Mouse (Mus musculus) stomach, embryonic 15.5 days (tissue): ENCODE results near the gene Htr5a. TPM values are rescaled to one million over a fixed set of nuclear protein-coding genes. Genes with fewer than 3 reads are reported as not detected.

ENCODE experiments used
- ATAC-seq: fragments of 200-750 bp; cut with Nextera tagmentation; 2 replicates; pipeline ENCODE4 v1.8.0; 2017; ENCODE audit warnings: low read depth, moderate number of reproducible peaks, moderate TSS enrichment; ENCODE audit not compliant: insufficient read depth, low FRiP score
- H3K27ac ChIP-seq: fragments of 300-500 bp; sonication (generic); 2 replicates; pipeline ENCODE4 v1.5.1; 2015; ENCODE audit warnings: mild to moderate bottlenecking, inconsistent platforms
- H3K27me3 ChIP-seq: fragments of 300-500 bp; sonication (generic); replicated peaks from 2 replicates; pipeline ENCODE4 v1.6.1; 2015; ENCODE audit warnings: inconsistent platforms
- H3K36me3 ChIP-seq: fragments of 300-500 bp; sonication (generic); 2 replicates; pipeline ENCODE4 v1.6.1; 2015; ENCODE audit warnings: inconsistent platforms
- H3K4me1 ChIP-seq: fragments of 300-500 bp; sonication (generic); 2 replicates; pipeline ENCODE4 v1.6.1; 2015; ENCODE audit warnings: inconsistent platforms
- H3K4me2 ChIP-seq: fragments of 300-500 bp; sonication (generic); 2 replicates; pipeline ENCODE4 v1.6.1; 2015; ENCODE audit warnings: mild to moderate bottlenecking, inconsistent platforms
- H3K4me3 ChIP-seq: fragments of 300-500 bp; sonication (generic); replicated peaks from 2 replicates; pipeline ENCODE4 v1.5.1; 2015; ENCODE audit warnings: inconsistent platforms
- H3K9ac ChIP-seq: fragments of 300-500 bp; sonication (generic); 2 replicates; pipeline ENCODE4 v1.6.1; 2015; ENCODE audit warnings: inconsistent platforms
- H3K9me3 ChIP-seq: fragments of 300-500 bp; sonication (generic); 2 replicates; pipeline ENCODE4 v1.6.1; 2016; ENCODE audit warnings: inconsistent platforms
- WGBS: fragments of 180-500 bp; shearing (Covaris S2); methylation state at CpG from one replicate; pipeline ENCODE4 v1.1.7; 2015; 5-methylcytosine and 5-hydroxymethylcytosine counted together
- polyA plus RNA-seq: library from polyadenylated mRNA; unstranded; fragments of >200 nt; fragmentation: Nextera tagmentation; extraction: Ambion mirVana; gene quantifications from 2 replicates; pipeline ENCODE4 v1.2.1, GENCODE M21; 2015

Gene Htr5a
- polyA plus RNA-seq, 1 experiment from 2014 or later = not detected

DNA sequence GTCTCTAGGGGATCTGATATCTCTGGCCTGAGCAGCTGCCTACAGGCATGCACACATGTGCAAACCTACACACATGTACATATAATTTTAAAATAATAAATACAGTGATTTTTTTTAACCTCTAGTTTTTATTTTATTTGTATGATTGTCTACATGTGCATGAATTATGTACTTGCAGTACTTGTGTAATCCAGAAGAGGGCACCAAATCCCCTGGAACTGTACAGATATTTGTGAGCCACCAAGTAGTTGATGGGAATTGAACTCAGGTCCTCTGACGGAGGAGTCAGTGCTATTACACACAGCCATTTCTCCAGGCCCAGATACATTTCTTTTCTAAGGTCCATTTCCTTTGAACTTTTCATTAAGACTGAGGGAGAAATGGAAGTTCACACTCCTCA is 12.3 kb downstream of the Htr5a start:
- Histone ChIP-seq H3K9ac (no peak overlapping the region), H3K9me3 (no peaks in the 10 kb centered on the region), H3K4me1 (no peaks in the 10 kb centered on the region), H3K4me3 (no peak overlapping the region), H3K27ac (no peak overlapping the region), H3K4me2 (no peak overlapping the region), H3K36me3 (no peaks in the 10 kb centered on the region), H3K27me3 (no peaks in the 10 kb centered on the region)
- 64% methylated on average over 1 of the region's 1 CpGs for WGBS
- no peak for ATAC-seq

DNA sequence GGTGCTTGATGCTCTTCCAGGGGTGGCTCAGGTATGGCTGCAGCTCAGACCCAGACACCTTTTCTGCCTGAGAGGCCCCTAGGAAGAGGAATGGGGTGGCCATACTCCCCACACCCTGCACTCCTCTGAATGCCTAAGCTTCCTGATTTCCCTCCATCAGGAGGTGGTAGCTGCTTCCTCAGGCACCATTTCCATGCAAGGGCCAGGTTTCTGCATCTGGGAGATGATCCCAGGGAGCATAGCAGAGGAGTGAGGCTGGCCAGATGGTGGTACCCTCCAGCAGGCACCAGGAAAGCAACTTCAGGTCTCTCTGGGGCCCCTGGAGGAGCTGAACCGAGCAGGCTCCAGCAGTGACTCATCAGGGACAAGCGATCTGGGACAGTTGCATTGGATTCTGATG is 13.8 kb downstream of the Htr5a start:
- no peaks in the 10 kb centered on the region for H3K9me3 ChIP-seq
- no peak overlapping the region for H3K4me3 ChIP-seq
- H3K27ac ChIP-seq = no peak overlapping the region
- WGBS = 83% methylated on average over 2 of the region's 2 CpGs
- no peak overlapping the region for H3K4me2 ChIP-seq
- H3K4me1 ChIP-seq = no peaks in the 10 kb centered on the region
- no peak for ATAC-seq
- H3K27me3 ChIP-seq = no peaks in the 10 kb centered on the region
- H3K36me3 ChIP-seq = no peaks in the 10 kb centered on the region
- H3K9ac ChIP-seq = no peak overlapping the region

DNA sequence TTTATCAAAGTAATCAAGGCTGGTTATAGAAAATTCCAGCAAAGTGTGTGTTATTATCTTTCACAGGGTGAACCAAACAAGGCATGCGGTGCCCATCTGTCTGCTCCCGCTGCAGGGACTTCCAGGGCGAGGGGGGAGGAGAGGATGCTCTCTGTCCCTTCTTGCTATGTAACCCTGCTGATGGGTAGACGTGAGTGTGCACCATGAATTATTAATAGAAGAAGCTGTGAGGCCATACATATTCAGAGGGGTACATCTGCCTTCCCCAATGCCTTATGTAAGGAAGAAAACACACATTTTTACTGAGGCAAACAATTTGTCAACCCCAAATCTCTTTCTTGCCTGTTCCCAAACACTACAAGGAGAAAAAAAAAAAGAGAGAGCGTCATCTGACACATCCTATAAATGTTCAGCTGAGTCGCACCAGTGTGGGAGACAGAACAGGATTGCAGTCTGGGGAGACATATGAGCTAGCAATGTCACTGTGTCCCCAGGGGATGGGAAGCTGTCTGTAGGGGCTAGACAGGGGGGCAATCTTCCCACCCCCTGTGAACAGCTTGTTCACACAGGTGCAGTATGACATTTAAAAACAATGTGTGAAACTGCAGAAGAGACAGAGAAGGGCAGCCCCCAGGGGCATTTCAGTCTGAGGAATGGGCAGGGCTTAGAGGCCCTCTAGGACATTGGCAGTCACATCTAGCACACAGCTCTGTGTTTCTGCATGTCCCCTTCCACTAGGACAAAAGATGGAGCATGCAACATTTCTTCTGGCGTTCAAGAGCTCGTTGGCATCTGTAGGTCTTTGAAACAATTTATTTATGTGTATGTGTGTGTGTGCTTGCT is 31.5 kb downstream of the Htr5a start:
- H3K9me3 ChIP-seq = no peaks in the 10 kb centered on the region
- no peak overlapping the region for H3K27ac ChIP-seq
- no peak overlapping the region for H3K9ac ChIP-seq
- H3K4me3 ChIP-seq = no peak overlapping the region
- WGBS = 63% methylated on average over 8 of the region's 8 CpGs
- H3K4me2 ChIP-seq = no peak overlapping the region
- no peaks in the 10 kb centered on the region for H3K36me3 ChIP-seq
- no peaks in the 10 kb centered on the region for H3K4me1 ChIP-seq
- no peaks in the 10 kb centered on the region for H3K27me3 ChIP-seq
- ATAC-seq = no peak

DNA sequence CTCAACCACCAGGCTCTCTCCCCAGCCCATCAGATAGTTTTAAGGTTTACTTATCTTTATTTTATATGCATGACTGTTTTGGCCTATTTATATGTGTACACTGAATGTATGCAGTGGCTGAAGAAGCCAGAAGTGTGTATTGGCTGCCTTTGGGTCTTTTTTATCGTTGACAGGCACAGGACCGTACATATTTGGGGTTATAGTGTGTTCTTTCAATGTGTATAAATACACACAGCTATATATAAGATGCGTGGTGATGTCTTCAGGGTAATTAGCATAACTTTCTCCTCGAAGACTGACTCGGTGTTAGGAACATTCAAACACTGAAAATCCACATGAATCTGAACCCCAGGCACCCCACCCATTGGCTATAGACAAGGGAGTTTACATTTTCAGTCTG is 32.3 kb downstream of the Htr5a start:
- 73% methylated on average over 5 of the region's 5 CpGs for WGBS
- H3K4me1 ChIP-seq = no peaks in the 10 kb centered on the region

DNA sequence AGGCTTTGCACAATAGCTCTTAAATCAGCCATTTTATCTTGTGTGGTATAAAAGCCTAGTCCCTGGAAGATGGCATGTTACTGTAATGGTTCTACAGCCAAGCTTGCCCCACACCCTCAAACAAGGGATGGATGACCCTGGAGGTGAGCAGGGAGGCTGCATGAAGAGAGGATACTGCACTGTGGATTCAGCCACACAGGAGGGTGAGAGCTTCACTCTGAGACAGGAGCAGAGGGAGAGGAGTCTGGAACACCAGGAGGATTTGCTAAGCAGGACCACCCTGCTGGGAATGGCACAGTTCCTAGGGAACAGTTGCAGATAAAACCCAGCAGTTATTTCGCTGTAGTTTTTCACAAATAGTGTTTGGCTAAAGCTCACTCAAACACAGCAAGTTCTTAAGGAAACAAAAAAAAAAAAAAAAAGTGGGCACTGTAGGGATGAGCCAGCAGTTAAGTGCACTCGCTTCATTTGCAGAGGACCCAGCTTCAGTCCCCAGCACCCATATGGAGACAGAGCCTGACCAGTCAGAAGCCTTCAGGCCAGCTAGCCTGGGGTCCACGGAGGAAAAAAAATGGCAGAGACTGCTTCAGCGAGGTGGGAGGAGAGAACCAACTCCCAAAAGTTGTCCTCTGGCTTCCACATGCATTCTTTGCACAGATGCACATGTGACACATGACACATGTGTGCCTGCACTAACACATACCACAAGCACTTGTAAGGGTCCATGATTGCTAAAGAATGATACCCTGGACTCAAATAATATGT is 33.6 kb downstream of the Htr5a start:
- ATAC-seq = no peak
- Histone ChIP-seq H3K36me3 (no peaks in the 10 kb centered on the region), H3K27me3 (no peaks in the 10 kb centered on the region), H3K9me3 (no peaks in the 10 kb centered on the region), H3K4me3 (no peak overlapping the region), H3K4me1 (no peaks in the 10 kb centered on the region), H3K9ac (no peak overlapping the region), H3K27ac (no peak overlapping the region), H3K4me2 (no peak overlapping the region)
- 69% methylated on average over 4 of the region's 4 CpGs for WGBS

More for the DNA sequence above, 32.3 kb downstream of the Htr5a start:
- Histone ChIP-seq H3K4me2 (no peak overlapping the region), H3K4me3 (no peak overlapping the region), H3K36me3 (no peaks in the 10 kb centered on the region), H3K9ac (no peak overlapping the region), H3K27me3 (no peaks in the 10 kb centered on the region), H3K9me3 (no peaks in the 10 kb centered on the region), H3K27ac (no peak overlapping the region)
- no peak for ATAC-seq

DNA sequence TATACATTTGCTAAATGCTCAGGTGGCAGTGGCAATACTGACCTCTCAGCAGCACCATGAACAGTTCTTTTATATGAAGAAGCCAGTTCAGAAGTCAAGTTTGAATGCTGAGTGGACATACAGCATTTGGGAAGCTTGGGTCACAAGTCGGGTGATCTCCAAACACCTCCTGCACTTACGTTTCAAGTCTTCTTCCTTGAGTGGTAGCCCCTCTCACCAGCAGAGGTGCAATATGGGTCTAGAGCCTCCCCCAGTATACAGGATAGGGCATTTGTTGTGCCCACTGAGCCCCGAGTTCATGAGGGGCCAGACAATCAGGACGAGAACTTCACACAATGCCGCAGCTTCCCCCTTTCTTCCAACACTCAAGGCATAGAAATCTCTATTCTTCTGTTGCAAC is 36.4 kb downstream of the Htr5a start:
- no peak overlapping the region for H3K4me3 ChIP-seq
- H3K9ac ChIP-seq = no peak overlapping the region
- 77% methylated on average over 5 of the region's 5 CpGs for WGBS
- ATAC-seq = no peak
- H3K4me2 ChIP-seq = no peak overlapping the region
- H3K4me1 ChIP-seq = no peaks in the 10 kb centered on the region
- H3K27me3 ChIP-seq = no peaks in the 10 kb centered on the region
- H3K36me3 ChIP-seq = no peaks in the 10 kb centered on the region
- no peaks in the 10 kb centered on the region for H3K9me3 ChIP-seq
- H3K27ac ChIP-seq = no peak overlapping the region

DNA sequence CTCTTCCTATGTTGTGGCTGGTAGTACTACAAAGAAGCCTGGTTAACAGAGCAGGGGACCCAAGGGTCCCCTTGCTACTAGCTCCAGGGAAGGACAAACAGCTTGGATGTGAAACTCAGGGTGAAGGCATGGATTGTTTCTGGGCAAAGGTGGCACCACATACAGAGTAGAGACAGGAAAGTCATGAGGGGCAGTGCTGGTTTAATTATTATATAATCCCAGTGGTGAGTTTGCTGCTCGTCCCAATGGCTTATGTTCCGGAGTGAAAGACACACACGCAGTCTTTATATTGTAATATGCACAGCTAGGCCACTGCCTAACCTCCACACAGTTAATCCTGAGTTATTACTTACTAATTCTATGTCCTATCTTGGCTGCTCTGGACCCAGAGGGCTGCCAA is 37.8 kb downstream of the Htr5a start:
- H3K27me3 ChIP-seq = no peaks in the 10 kb centered on the region
- H3K9ac ChIP-seq = no peak overlapping the region
- no peak for ATAC-seq
- no peak overlapping the region for H3K4me2 ChIP-seq
- no peak overlapping the region for H3K27ac ChIP-seq
- WGBS = 88% methylated on average over 3 of the region's 3 CpGs
- no peaks in the 10 kb centered on the region for H3K36me3 ChIP-seq
- H3K4me1 ChIP-seq = no peaks in the 10 kb centered on the region
- no peaks in the 10 kb centered on the region for H3K9me3 ChIP-seq
- H3K4me3 ChIP-seq = no peak overlapping the region

DNA sequence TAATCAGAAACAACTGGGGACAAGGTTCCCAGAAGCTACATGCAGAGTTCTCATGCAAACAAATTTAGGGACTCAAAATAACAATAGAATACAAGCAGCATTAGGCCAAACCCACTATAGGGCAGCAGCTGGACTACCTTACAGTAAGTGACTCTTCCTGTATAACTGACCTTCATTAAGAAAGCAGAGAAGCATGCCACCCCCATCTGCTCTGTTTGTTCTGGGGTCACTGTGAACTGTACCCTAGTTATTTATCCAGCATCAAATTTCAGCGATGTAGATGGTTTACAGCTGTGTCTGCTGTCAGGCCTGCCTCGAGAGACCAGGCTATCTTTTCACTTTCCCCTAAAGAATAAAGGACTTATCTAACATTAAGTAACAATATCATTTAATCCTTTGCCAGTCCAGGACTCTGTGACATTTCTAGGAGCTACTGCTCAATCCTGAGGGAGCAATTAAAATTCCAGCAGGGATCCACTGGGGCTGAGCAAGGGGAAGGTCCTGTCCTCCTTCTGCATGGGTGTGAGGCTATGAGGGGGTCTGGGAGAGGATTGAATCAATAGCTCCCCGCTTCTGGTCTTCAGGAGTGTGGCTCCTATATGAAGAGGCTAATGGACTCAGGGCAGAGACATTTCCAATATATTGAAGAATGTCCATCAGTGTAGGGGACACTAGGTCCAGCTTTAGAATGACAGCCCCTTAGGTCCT is 38.5 kb downstream of the Htr5a start:
- no peak overlapping the region for H3K9ac ChIP-seq
- H3K4me3 ChIP-seq = no peak overlapping the region
- 47% methylated on average over 3 of the region's 3 CpGs for WGBS
- no peaks in the 10 kb centered on the region for H3K36me3 ChIP-seq
- H3K27me3 ChIP-seq = no peaks in the 10 kb centered on the region
- ATAC-seq = no peak
- no peak overlapping the region for H3K27ac ChIP-seq
- H3K4me1 ChIP-seq = no peaks in the 10 kb centered on the region
- H3K9me3 ChIP-seq = no peaks in the 10 kb centered on the region
- no peak overlapping the region for H3K4me2 ChIP-seq

DNA sequence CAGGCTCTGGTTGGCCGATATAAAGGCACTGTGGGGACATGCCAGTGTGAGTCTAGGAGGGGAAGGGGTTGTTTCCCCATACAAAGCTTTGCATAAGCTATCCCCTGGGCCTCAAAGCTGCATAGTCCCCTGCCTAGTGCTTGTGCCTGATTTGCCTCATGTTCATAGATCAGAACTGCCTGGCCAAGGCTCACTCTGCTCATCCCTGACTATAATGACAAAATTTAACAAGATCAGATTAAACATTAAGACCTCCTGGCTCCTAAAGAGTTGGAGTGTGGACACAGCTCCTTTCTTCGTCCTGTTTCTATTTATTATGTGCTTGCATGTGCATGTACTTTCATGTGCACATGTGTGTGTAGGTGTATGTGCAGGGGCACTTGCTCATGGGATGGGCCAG is 39.3 kb downstream of the Htr5a start:
- no peaks in the 10 kb centered on the region for H3K27me3 ChIP-seq
- no peak overlapping the region for H3K4me3 ChIP-seq
- no peaks in the 10 kb centered on the region for H3K36me3 ChIP-seq
- no peaks in the 10 kb centered on the region for H3K9me3 ChIP-seq
- H3K27ac ChIP-seq = no peak overlapping the region
- H3K4me2 ChIP-seq = no peak overlapping the region
- no peak overlapping the region for H3K9ac ChIP-seq
- ATAC-seq = no peak
- no peaks in the 10 kb centered on the region for H3K4me1 ChIP-seq
- 66% methylated on average over 2 of the region's 2 CpGs for WGBS

DNA sequence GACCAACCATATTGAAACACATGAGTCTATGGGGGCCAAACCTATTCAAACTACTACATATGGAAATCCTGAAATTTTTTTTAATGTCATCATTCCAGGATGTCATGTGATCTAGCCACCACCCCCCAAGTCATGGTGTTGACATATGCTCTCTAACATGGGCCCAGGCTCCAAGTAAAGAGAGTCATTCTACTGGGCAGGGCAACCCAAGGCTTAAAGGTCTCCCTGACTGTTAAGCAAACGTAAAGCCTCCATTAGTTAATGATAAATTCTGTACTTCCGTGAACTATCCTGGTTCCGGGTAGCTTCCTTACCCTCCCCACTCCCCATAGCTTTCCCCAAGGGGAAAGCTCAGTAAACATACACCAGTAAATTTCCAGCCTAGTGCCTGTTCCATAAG is 46.1 kb downstream of the Htr5a start:
- ATAC-seq = no peak
- no peaks in the 10 kb centered on the region for H3K4me1 ChIP-seq
- no peaks in the 10 kb centered on the region for H3K36me3 ChIP-seq
- no peaks in the 10 kb centered on the region for H3K9me3 ChIP-seq
- no peak overlapping the region for H3K4me2 ChIP-seq
- no peak overlapping the region for H3K27ac ChIP-seq
- no peak overlapping the region for H3K9ac ChIP-seq
- H3K27me3 ChIP-seq = no peaks in the 10 kb centered on the region
- no peak overlapping the region for H3K4me3 ChIP-seq
- WGBS = 70% methylated on average over 3 of the region's 3 CpGs

DNA sequence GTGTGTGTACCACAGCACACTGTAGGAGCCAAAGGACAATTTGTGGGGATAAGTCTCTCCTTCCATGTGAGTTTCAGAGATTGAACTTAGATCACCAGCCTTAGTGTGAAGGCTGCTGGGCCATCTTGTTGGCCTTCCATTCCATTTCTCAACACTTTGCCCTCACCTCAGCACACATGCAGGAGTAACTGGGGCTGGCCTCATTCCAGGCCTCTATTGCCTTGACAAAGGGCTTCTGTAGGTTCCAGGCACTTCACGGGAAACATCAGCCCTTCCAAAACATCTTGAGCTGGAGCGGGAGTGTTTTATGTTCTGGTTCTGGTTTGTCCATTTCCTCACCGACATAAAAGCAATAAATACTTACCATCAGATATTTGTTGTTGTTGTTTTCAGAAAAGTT is 54.0 kb downstream of the Htr5a start:
- H3K9ac ChIP-seq = no peak overlapping the region
- 83% methylated on average over 3 of the region's 3 CpGs for WGBS
- no peaks in the 10 kb centered on the region for H3K27me3 ChIP-seq
- H3K4me1 ChIP-seq = no peaks in the 10 kb centered on the region
- no peak overlapping the region for H3K27ac ChIP-seq
- H3K4me2 ChIP-seq = no peak overlapping the region
- H3K9me3 ChIP-seq = no peaks in the 10 kb centered on the region
- no peaks in the 10 kb centered on the region for H3K36me3 ChIP-seq
- no peak for ATAC-seq
- H3K4me3 ChIP-seq = no peak overlapping the region

DNA sequence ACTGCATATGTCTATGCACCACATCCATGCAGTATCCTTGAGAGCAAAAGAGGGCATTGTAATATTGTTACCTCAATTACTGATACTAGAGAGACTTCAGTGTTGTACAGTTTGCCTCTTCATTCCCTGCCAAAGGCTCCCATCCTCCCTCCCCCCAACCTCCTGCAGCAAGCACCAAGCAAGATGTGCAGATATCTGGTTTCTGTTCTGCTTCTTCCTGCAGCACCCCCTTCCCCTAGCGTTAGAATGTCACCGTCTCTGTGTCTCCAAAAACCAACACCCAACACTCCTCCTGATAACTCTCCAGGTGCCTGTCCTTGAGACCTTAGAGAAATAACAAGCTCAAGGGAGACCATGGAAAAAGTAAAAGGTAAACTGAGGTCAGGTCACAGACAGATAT is 57.8 kb downstream of the Htr5a start:
- 63% methylated on average over 2 of the region's 2 CpGs for WGBS
- Histone ChIP-seq H3K4me3 (no peak overlapping the region), H3K27ac (no peak overlapping the region), H3K9ac (no peak overlapping the region), H3K9me3 (no peaks in the 10 kb centered on the region), H3K27me3 (no peaks in the 10 kb centered on the region), H3K4me1 (no peaks in the 10 kb centered on the region), H3K36me3 (no peaks in the 10 kb centered on the region), H3K4me2 (no peak overlapping the region)
- no peak for ATAC-seq
